Comparison of ENCODE assay signal across 8 mouse cellular contexts in the genomic region with DNA sequence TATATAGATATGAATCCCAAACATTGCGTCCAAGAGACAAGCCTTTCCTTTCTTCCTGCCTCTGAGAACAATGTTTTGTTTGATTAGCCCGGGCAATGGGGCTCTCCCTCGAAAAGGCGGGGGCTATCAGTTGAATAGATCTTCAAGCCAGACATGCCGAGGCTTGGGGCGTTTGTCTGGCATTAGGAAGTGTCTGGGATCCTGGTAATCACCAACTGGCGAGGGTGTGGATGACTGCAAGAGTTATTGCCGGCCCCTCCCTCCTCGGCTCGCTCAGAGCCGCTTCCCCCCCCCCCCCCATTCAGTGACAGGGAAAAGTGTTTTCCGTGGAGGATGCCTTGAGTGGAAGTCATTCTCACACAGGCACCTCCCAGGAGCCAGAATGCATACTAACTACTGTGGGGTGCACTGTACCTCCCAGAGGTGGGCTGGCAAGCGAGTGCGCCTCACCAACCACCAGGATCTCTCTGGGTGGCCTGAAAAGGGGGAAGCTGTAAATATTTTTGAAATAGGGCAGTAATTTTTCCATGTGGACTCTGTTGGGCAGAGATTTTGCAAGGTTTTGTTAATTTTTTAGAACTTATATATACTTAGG.
DNase-seq lines count a peak whose midpoint lies in the region; ATAC-seq lines count a peak whose summit lies in the region.

No protein-coding gene starts in this region.

- H3K4me2 ChIP-seq in midbrain, embryonic 16.5 days (ENCODE audit: low read length) = peak overlapping the region; percentile 55

- peaks cover 9% of the 10 kb centered on the region for H3K4me1 ChIP-seq in midbrain, embryonic 16.5 days (ENCODE audit: control insufficient read depth, insufficient read depth, low read length)

- peak overlapping the region; percentile 21 for H3K4me3 ChIP-seq in midbrain, embryonic 16.5 days (ENCODE audit: low read depth, low read length)

- H3K36me3 ChIP-seq in midbrain, embryonic 16.5 days (ENCODE audit: control insufficient read depth, insufficient read depth, low read length) = no peaks in the 10 kb centered on the region

- H3K27me3 ChIP-seq in midbrain, embryonic 16.5 days (ENCODE audit: control insufficient read depth, insufficient read depth, low read depth, low read length) = peaks cover 11% of the 10 kb centered on the region

- 7% methylated on average over 11 of the region's 14 CpGs for WGBS in midbrain, embryonic 16.5 days

- H3K27ac ChIP-seq in midbrain, embryonic 16.5 days (ENCODE audit: low read length) = no peak overlapping the region

- DNase-seq in urinary bladder, postnatal 36 days (ENCODE audit: low spot score in 2 of 2) = peak; percentile 54 to 59
- no peak for DNase-seq in urinary bladder, adult 2 months (ENCODE audit: low spot score)
- peak; percentile 28 for DNase-seq in heart, adult 8-10 months (ENCODE audit: low spot score)
- DNase-seq in kidney, postnatal 36 days = peak; percentile 25 to 52
- no peak for DNase-seq in gastrocnemius, adult 8-10 months (ENCODE audit: low spot score in 2 of 2)
- no peak for DNase-seq in layer of hippocampus, postnatal 10 days (ENCODE audit: low spot score in 2 of 2)
- DNase-seq in layer of hippocampus, adult 9-10 months (ENCODE audit: low spot score) = no peak

- no peak overlapping the region for H3K9ac ChIP-seq in midbrain, embryonic 16.5 days (ENCODE audit: low read depth, low read length)

- no peak for ATAC-seq in midbrain, embryonic 16.5 days

- no peaks in the 10 kb centered on the region for H3K9me3 ChIP-seq in midbrain, embryonic 16.5 days (replicated peaks; ENCODE audit: control insufficient read depth, low read length, poor library complexity, severe bottlenecking)

Comparison
In these comparisons a context has a peak if more than half of its experiments do, and no peak if none do; other contexts are left out.
1. DNase-seq: peak in urinary bladder, postnatal 36 days (2 of 2), heart, adult 8-10 months (single experiment) and kidney, postnatal 36 days (2 of 2); none in urinary bladder, adult 2 months (single experiment), gastrocnemius, adult 8-10 months (0 of 2), layer of hippocampus, postnatal 10 days (0 of 2) and layer of hippocampus, adult 9-10 months (single experiment).